Mouse (Mus musculus): ENCODE results near the gene Tjp1. TPM values are rescaled to one million over a fixed set of nuclear protein-coding genes. Genes with fewer than 3 reads are reported as not detected.

The Tjp1 gene
- total and polyA plus RNA-seq, 3 experiments: not detected

- Histone ChIP-seq H3K9me3 (replicated peaks; ENCODE audit: low read length) (peaks cover 2% of the 10 kb centered on the region), H3K9ac (ENCODE audit: insufficient read depth, low read depth) (no peak overlapping the region), H3K27me3 (replicated peaks) (peaks cover 8% of the 10 kb centered on the region), H3K4me3 (replicated peaks in 1 of 3; ENCODE audit: low read depth in 2 of 3, low read length in 2 of 3, poor library complexity in 1 of 3) (no peak overlapping the region), H3K4me2 (ENCODE audit: insufficient read depth, low read depth, poor library complexity, severe bottlenecking) (no peak overlapping the region), H3K4me1 (ENCODE audit: control insufficient read depth in 1 of 2, insufficient read depth in 2 of 2) (no peaks in the 10 kb centered on the region), H3K79me2 (replicated peaks; ENCODE audit: control insufficient read depth, extremely low read depth, insufficient read depth, poor library complexity, severe bottlenecking) (no peaks in the 10 kb centered on the region), H3K27ac (ENCODE audit: insufficient read depth, low read depth) (no peak overlapping the region), H3K36me3 (replicated peaks in 1 of 2; ENCODE audit: control insufficient read depth in 1 of 2, insufficient read depth in 1 of 2, low read length in 1 of 2) (no peaks in the 10 kb centered on the region)
- dilution Hi-C loops (cut with MboI; ENCODE audit: extremely low pct_ligation_motif_present, extremely low pct_unique_long_range_greater_than_20kb, low sequenced_read_pairs): no loop called here
- no peak for DNase-seq (ENCODE audit: extremely low read depth)
- TF ChIP-seq CHD2 (IDR thresholded peaks at IDR 0.05; ENCODE audit: low read length) (no peak), ELF1 (IDR thresholded peaks at IDR 0.05; ENCODE audit: low read depth, low read length) (no peak), NELFE (IDR thresholded peaks at IDR 0.05; ENCODE audit: low read depth, low read length) (no peak), ZMIZ1 (IDR thresholded peaks at IDR 0.05; ENCODE audit: low read depth, low read length) (no peak), CHD1 (IDR thresholded peaks at IDR 0.05; ENCODE audit: low read depth, low read length) (no peak), RAD21 (IDR thresholded peaks at IDR 0.05; ENCODE audit: low read depth, low read length) (no peak), KAT2A (IDR thresholded peaks at IDR 0.05; ENCODE audit: insufficient replicate concordance, low read length) (no peak), IRF4 (IDR thresholded peaks at IDR 0.05; ENCODE audit: low read depth, low read length) (no peak), EP300 (IDR thresholded peaks at IDR 0.05; ENCODE audit: low read length) (no peak), PAX5 (IDR thresholded peaks at IDR 0.05; ENCODE audit: low read length) (no peak), MEF2A (IDR thresholded peaks at IDR 0.05; ENCODE audit: borderline replicate concordance, low read depth, low read length) (no peak), HCFC1 (IDR thresholded peaks at IDR 0.05; ENCODE audit: low read depth, low read length) (no peak), ZNF384 (IDR thresholded peaks at IDR 0.05; ENCODE audit: low read depth, low read length) (no peak), JUND (conservative IDR thresholded peaks at IDR 0.05; ENCODE audit: low read depth, low read length) (no peak), USF2 (conservative IDR thresholded peaks at IDR 0.05; ENCODE audit: low read depth, low read length) (no peak), ZKSCAN1 (IDR thresholded peaks at IDR 0.05; ENCODE audit: borderline replicate concordance, low read depth, low read length) (no peak), RCOR1 (conservative IDR thresholded peaks at IDR 0.05; ENCODE audit: low read depth, low read length) (no peak), BHLHE40 (IDR thresholded peaks at IDR 0.05; ENCODE audit: low read depth, low read length) (no peak), JUN (IDR thresholded peaks at IDR 0.05; ENCODE audit: insufficient read depth, low read depth, low read length) (no peak)
- in situ Hi-C loops (cut with MboI; ENCODE audit: low pct_ligation_motif_present, low pct_unique_long_range_greater_than_20kb, low sequenced_read_pairs): no loop called here
Observed at GRCm38 (mm10) chr7:65359774-65360173, 167.8 kb downstream of the Tjp1 start.

- H3K4me1 ChIP-seq (ENCODE audit: control insufficient read depth in 1 of 2, insufficient read depth in 2 of 2): no peaks in the 10 kb centered on the region
- no peak overlapping the region for H3K9ac ChIP-seq (ENCODE audit: insufficient read depth, low read depth)
- TF ChIP-seq POLR2AphosphoS2 (IDR thresholded peaks at IDR 0.05; ENCODE audit: low read depth, low read length) (no peak), MAX (IDR thresholded peaks at IDR 0.05; ENCODE audit: low read length) (no peak), SIN3A (IDR thresholded peaks at IDR 0.05; ENCODE audit: low read length) (no peak), USF1 (IDR thresholded peaks at IDR 0.05; ENCODE audit: low read depth, low read length) (no peak), ZKSCAN1 (IDR thresholded peaks at IDR 0.05; ENCODE audit: borderline replicate concordance, low read depth, low read length) (no peak), IRF4 (IDR thresholded peaks at IDR 0.05; ENCODE audit: low read depth, low read length) (no peak), JUND (conservative IDR thresholded peaks at IDR 0.05; ENCODE audit: low read depth, low read length) (no peak), ZNF384 (IDR thresholded peaks at IDR 0.05; ENCODE audit: low read depth, low read length) (no peak), TCF12 (IDR thresholded peaks at IDR 0.05; ENCODE audit: low read depth, low read length) (no peak)
- H3K79me2 ChIP-seq (replicated peaks; ENCODE audit: control insufficient read depth, extremely low read depth, insufficient read depth, poor library complexity, severe bottlenecking): no peaks in the 10 kb centered on the region
- no peaks in the 10 kb centered on the region for H3K9me3 ChIP-seq (replicated peaks; ENCODE audit: low read length)
- no peak overlapping the region for H3K27ac ChIP-seq (ENCODE audit: insufficient read depth, low read depth)
- no peaks in the 10 kb centered on the region for H3K36me3 ChIP-seq (replicated peaks in 1 of 2; ENCODE audit: control insufficient read depth in 1 of 2, insufficient read depth in 1 of 2, low read length in 1 of 2)
- H3K4me2 ChIP-seq (ENCODE audit: insufficient read depth, low read depth, poor library complexity, severe bottlenecking): no peak overlapping the region
- dilution Hi-C loops (cut with MboI; ENCODE audit: extremely low pct_ligation_motif_present, extremely low pct_unique_long_range_greater_than_20kb, low sequenced_read_pairs) (no loop called here), in situ Hi-C loops (cut with MboI; ENCODE audit: low pct_ligation_motif_present, low pct_unique_long_range_greater_than_20kb, low sequenced_read_pairs) (no loop called here)
- H3K27me3 ChIP-seq (replicated peaks): peaks cover 8% of the 10 kb centered on the region
- no peak overlapping the region for H3K4me3 ChIP-seq (replicated peaks in 1 of 3; ENCODE audit: low read depth in 2 of 3, low read length in 2 of 3, poor library complexity in 1 of 3)
- no peak for DNase-seq (ENCODE audit: extremely low read depth)
Observed at GRCm38 (mm10) chr7:65357538-65357937, 170.0 kb downstream of the Tjp1 start.
